Mouse (Mus musculus): ENCODE results near the gene Sod1. TPM values are rescaled to one million over a fixed set of nuclear protein-coding genes. Genes with fewer than 3 reads are reported as not detected.

Sod1 gene
- total RNA-seq (2022) = 100 to 1,000 TPM; 552 to 637 (median 573) TPM

DNA sequence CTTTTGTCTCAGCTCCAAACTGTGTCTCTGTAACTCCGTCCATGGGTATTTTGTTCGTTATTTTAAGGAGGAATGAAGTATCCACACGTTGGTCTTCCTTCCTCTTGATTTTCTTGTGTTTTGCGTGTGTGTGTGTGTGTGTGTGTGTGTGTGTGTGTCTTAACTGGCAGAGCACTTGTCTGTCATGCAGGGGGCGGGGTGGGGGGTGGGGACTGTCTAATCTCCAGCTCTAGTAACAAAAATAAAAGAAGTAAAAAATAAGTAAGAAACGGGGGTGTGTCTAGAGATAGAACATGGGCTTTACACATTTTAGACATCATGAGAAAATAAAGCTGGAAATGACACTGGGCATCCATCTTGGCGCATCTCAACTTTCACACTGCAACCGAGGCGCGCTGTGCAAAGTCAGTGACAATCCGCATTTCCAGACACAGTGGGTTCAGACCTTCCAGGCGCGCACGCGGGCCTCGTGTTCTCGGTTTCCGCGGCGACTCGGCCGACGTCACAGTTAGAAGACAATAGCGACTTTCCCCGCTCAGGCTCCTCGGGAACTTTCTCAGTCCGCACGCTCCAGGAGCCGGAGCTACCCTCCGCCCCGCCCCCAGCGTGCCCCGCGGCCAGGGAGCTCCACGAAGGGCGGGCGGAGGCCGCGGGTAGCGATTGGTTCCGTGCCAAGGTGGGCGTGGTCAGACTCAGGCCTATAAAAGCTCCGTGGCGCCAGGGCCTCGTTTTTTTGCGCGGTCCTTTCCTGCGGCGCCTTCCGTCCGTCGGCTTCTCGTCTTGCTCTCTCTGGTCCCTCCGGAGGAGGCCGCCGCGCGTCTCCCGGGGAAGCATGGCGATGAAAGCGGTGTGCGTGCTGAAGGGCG lies at the start of gene Sod1:
Gene Sod1 (plus strand): TSS at position 729 of the 866 bp plus-strand sequence.
- DNase-seq (ENCODE audit: low spot score) = peak; percentile 95

DNA sequence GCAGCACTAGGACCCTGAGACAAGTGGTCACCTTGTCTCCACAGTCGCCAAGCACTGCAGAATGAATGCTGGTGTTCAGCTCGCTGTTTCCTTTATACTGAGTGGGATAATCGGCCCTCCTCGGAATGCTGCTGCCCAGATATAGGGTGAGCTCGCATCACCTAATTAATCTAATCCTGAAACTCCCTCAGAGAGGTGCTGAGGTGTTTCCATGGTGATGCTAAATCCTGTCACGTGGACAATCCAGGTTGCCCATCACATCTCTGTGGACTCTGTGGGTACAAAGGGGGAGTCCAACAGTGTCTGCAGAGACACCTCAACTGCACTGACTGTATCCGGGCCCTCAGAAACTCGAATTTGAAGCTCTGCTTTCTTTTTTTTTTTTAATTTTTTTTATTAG lies 49.1 kb upstream of the Sod1 start:
- DNase-seq (ENCODE audit: low spot score) = no peak

GRCm38 (mm10) chr16:90176472-90176871 lies 44.1 kb upstream of the Sod1 start:
- no peak for DNase-seq (ENCODE audit: low spot score)

GRCm38 (mm10) chr16:90177425-90177824 lies 43.1 kb upstream of the Sod1 start:
- DNase-seq (ENCODE audit: low spot score) = peak; percentile 18

GRCm38 (mm10) chr16:90178404-90178803 lies 42.1 kb upstream of the Sod1 start:
- no peak for DNase-seq (ENCODE audit: low spot score)

DNA sequence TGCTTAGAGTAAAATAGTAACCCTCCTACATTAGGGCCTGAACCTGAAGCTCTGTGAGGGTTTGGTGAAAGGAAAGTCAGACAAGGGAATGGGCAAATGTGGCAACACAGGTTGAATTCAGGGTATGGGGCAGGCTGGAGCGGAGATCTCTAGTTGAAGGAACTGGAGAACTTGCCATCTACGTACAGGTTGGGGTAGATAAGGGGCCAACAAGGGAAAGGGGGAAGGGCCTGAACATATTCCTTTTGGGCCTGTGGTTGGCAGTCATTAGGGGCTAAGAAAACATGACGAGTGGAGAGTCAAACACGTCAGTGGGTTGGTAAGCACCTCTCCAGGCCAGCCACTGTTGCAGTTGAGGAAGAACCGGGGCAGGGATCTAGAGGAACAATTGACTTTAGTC lies 40.7 kb upstream of the Sod1 start:
- no peak for DNase-seq (ENCODE audit: low spot score)

GRCm38 (mm10) chr16:90180975-90181374 lies 39.6 kb upstream of the Sod1 start:
- DNase-seq (ENCODE audit: low spot score) = no peak

DNA sequence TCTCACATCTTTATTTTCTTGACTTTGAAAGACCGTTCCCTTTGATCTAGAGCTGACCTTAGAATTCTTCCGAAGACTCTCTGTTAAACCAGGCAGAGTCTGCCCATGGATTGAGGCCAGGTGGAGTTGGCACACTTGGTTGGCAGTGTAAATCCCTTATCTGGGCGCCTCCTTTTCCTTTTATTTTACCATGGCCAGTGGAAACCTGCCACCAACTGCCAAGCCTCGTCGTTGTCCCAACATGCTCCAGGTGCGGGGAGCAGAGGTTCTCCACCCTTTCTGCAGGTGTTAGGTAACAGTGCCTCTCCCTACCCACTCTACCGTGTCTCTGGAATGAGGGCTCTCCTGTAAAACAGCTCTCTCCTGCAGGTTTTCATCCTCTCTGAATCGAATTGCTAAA lies 38.9 kb upstream of the Sod1 start:
- DNase-seq (ENCODE audit: low spot score) = no peak

DNA sequence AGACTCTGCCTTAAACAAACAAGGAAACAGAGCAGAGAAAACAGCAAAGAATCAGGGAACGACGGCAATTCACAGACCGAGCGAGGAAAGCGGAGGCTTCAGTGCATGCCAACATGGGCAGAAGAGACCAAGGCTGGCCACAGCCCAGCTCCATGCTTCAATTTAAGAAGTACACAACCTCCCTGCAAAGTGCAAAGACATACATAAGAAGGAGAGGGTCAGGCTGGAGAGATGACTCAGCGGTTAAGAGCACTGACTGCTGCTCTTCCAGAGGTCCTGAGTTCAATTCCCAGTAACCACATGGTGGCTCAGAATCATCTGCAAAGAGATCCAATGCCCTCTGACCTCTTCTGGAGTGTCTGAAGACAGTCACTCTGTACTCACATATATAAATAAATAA lies 36.4 kb upstream of the Sod1 start:
- DNase-seq (ENCODE audit: low spot score) = no peak

DNA sequence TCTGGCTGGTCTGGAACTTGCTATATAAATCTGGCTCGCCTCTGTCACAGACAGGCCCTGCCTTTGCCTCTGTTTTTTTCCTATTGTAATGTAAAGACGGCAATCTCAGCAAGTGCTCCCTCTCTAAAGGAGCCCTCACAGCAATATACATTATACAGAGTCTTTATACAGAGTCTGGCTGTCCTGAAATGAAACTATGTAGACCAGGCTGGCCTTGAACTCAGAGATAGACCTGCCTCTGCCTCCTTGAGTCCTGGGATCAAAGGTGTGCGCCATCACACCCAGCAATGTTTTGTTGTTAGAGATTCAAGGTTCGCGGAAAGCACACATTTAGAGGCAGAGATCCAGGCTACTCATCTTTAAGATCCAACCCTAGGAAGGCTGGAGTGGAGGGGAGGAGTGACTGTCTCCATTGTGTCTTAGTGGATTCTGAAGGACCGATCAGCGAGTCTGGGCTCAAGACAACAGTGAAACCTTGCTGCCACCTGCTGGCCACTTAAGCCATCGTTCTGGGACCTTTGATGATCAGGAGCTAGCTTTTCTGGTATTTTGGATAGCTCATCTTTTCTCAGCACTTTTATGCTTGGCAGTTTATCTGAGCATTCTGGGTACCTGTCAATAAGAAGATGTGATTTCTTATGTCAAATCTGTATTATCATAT lies 34.5 kb upstream of the Sod1 start:
- DNase-seq (ENCODE audit: low spot score) = peak; percentile 70

DNA sequence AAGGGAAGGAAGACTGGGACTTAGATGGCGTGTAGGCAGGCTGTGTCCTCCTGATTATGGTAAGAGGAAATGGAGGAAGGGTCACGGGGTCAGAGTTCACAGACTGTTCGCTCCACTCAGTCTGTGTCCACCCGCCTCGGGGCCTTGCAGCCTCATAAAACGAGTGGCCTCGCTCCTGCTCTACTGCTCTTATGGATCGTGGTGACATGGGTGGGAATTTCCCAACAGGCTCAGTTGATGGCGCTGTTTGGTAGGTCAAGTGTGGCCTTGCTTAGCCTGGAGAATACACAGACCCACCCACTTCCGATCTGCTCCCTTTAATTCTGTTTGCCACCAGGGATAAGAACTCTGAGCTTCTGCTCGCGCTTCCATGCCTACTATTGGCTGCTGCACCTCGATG lies 33.1 kb upstream of the Sod1 start:
- peak; percentile 48 for DNase-seq (ENCODE audit: low spot score)

DNA sequence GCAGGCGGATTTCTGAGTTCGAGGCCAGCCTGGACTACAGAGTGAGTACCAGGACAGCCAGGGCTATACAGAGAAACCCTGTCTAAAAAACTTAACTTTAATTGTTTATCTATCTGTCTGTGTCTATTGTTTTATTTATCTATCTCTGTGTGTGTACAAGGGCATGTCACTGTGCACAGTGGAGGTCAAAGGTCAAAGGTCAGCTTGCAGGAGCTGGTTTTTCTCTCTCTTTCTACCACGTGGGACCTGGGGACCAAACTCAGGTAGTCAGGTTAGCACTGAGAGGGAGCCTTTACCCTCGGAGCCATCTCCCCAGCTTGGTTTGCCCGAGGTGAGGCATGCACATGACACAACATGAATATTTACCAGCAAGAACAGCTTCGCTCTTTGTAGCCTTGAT lies 29.3 kb upstream of the Sod1 start:
- DNase-seq (ENCODE audit: low spot score) = no peak

GRCm38 (mm10) chr16:90193719-90194118 lies 26.8 kb upstream of the Sod1 start:
- DNase-seq (ENCODE audit: low spot score) = no peak

DNA sequence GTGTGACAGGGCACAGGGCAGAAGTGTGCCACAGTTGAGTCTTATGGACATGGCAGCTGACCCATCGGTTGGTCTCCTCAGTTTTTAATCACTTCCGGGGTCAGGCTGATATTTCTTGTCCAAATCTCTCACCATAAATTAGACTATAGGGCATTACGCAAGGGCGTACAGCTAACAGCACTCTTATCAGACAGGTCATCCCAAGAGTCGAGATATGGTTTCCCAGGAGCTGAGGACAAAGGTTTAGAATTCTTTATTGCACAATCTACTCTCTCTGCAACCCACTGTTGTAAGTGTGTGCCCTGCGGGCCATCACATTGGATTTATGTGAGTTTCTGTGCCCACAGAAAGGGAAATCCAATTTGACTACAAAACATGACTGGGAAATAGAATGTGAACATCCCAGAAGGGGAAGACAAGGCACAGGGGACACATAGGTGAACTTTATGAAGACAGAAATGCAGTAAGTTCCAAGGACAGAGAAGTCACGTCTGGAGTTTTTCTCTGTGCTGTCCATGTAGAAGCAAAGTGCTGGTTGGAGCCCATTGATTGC lies 23.8 kb upstream of the Sod1 start:
- DNase-seq (ENCODE audit: low spot score) = no peak

GRCm38 (mm10) chr16:90197337-90197973 lies 23.1 kb upstream of the Sod1 start:
- DNase-seq (ENCODE audit: low spot score) = peak; percentile 73

DNA sequence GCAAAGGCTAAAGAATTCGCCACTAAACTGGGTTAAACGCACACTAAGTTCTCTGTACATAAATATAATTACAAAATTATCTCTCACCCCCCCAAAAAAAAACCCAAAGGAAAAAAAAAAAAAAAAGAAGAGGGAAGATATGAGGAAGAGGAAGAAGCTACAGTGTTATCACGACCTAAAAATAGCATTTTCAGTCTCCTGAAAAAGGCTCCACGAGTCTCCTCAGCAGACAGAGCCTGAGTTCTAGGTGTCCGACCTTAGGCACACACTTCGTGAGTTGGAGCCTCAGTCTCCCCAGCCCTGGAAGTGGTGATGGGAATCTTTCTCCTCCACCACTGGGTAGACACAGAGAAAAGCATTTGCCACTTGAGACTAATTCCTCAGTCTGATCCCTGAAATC lies 21.9 kb upstream of the Sod1 start:
- DNase-seq (ENCODE audit: low spot score) = no peak

- DNase-seq (ENCODE audit: low spot score) = no peak
These were observed 21.4 kb upstream of the Sod1 start for GRCm38 (mm10) chr16:90199174-90199573.

DNA sequence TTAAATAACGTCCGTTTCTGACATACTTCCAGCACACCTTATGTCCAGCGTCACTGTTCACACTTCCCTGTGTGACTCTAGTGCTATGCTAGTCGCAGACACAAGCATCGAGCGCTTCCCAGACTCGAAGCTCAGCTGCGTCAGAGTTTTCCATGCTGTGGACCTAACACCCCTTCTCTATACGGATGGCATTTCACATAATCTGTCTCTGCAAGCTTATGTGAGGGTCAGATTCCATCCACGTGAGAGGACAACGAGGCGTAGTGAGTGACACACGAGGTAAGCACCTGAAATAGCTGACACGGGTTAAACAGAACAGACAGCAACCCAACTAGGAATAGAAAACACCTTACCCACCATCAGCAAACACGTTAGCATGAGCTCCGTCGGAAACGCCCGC lies 18.4 kb upstream of the Sod1 start:
- no peak for DNase-seq (ENCODE audit: low spot score)

DNA sequence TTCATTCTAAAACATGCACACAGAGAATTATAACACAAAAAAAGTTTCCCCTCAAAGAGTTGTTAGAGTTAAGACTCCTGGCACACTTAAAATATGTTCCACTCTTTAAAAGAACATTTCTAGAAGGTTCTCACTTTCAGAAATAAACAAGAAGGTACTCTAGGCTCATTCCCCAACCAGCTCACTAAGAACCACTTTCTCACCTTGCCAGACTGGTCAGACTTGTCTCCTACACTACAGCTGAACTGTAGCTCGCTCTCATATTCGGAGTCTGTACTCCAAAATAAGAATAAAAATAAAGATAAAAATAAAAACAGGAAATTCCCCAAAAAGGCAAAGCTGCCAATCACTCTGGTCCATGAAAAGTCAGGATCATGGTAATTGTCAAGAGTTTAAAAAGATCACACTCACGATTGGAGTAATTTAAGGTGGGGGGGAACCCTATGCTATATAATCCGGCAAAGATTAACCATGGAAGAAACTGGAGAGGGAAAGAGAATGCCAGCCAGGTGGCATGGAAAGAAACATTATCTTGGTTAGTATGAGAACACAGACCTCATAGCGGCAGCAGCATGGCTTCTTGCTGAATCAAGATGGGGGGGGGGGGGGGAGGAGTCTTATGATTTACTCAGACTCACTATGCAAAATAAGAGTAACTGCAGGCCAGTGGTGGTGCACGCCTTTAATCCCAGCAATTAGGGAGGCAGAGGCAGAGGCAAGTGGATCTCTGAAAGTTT lies 17.2 kb upstream of the Sod1 start:
- no peak for DNase-seq (ENCODE audit: low spot score)

DNA sequence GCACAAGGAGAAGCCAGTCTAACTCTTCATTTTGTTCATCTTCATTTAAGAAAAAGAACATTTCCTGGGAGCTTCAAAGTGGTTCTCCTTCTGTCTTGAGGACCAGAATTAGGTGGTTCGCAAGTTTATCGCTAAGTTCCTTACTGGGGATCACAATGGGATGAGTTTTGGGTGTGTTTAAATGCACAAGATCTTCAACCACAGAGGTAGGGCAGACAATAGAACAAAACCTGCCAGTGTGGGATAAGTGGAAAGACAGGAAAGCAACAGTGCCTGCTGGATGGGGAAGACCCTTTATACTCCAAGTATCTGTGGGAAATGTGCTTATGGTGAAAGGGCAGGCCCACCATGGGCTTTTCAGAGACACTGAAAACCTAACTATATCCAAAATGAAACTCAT lies 15.7 kb upstream of the Sod1 start:
- DNase-seq (ENCODE audit: low spot score) = no peak

GRCm38 (mm10) chr16:90208996-90209395 lies 11.6 kb upstream of the Sod1 start:
- no peak for DNase-seq (ENCODE audit: low spot score)

- no peak for DNase-seq (ENCODE audit: low spot score)
These were observed 9.8 kb upstream of the Sod1 start for GRCm38 (mm10) chr16:90210717-90211116.
